Mouse (Mus musculus) heart, postnatal 0 days (tissue): ENCODE measurements around the gene Mid1.
"Not testable (repeated sequence)": the region's sequence is repeated elsewhere in the genome, so short reads cannot be mapped to it uniquely, and the experiment has no call there.

Source experiments
- CTCF ChIP-seq: IDR thresholded peaks from 2 replicates; pipeline ENCODE4 v1.5.1; 2016; ENCODE audit warnings: antibody characterized with exemption, control low read depth, low read depth
- EP300 ChIP-seq: IDR thresholded peaks from 2 replicates; pipeline ENCODE4 v1.6.1; 2016; ENCODE audit warnings: antibody characterized with exemption, low read depth

DNA sequence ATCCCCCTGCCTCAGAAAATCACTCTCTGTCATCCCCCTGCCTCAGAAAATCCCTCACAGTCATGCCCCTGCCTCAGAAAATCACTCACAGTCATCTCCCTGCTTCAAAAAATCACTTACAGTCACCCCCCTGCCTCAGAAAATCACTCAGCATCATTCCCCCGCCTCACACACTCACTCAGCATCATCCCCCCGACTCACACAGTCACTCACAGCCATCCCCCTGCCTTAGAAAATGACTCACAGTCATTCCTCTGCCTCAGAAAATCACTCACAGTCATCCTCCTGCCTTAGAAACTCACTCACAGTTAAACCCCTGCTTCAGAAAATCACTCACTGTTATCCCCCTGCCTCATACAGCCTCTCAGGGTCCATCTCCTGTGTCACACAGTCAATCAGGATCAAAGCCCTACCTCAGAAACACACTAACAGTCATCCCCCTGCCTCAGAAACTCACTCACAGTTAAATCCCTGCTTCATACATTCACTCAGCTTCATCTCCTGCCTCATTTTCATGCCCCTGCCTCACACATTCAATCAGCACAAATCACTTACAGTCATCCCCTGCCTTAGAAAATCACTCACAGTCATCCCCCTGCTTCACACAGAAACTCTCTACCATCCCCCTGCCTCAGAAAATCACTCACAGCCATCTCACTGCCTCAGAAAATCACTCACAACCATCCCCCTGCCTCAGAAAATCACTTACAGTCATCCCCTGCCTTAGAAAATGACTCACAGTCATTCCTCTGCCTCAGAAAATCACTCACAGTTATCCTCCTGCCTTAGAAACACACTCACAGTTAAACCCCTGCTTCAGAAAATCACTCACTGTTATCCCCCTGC is 310.1 kb downstream of the Mid1 start:
- not testable (repeated sequence) for TF ChIP-seq CTCF, EP300
